Mouse (Mus musculus): Measurements from ENCODE around the gene Gm10401.

Gm10401 gene

GRCm38 (mm10) chr5:115098195-115098594 is at the start of gene Gm10401:
Gm10401 (minus strand) TSS chr5:115098295.
- no peak for DNase-seq

DNA sequence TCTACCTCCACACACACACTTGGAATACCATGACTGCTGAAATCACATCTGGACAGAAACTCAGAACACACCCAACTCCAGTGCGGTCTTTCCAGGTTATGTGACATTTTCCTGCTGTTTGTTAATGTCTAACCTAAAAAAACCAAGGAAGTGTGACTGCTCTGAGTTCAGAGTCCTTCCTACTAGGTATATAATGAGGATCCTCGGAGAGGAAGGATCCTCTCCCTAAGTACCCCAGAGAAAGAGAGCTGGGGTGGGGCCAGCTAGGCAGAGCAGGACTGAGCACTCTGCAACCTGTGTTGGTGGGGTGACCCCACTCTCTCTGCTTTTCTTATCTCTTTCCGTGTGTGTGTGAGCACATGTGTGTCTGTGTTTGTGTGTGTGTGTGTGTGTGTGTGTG is 49.3 kb upstream of the Gm10401 start:
- DNase-seq, result no peak

DNA sequence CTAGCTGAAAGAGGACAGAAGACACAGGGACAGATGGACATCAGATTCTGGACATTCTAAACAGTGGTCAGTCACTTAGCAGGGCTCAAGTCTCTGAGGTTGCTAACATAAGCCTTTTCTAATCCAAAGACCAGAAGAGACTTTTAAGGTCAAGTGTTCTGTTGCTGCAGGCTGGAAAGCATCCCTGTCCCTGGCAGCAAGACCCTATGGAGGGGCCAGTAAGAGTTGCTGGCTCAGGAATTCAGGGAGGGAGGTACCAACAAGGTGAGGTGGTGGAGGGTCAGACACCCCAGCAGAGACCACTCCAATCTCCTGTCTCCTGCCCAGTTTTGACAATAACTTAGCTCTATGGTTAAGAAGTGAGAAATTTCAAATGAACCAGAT is 48.6 kb upstream of the Gm10401 start:
- DNase-seq, result no peak

DNA sequence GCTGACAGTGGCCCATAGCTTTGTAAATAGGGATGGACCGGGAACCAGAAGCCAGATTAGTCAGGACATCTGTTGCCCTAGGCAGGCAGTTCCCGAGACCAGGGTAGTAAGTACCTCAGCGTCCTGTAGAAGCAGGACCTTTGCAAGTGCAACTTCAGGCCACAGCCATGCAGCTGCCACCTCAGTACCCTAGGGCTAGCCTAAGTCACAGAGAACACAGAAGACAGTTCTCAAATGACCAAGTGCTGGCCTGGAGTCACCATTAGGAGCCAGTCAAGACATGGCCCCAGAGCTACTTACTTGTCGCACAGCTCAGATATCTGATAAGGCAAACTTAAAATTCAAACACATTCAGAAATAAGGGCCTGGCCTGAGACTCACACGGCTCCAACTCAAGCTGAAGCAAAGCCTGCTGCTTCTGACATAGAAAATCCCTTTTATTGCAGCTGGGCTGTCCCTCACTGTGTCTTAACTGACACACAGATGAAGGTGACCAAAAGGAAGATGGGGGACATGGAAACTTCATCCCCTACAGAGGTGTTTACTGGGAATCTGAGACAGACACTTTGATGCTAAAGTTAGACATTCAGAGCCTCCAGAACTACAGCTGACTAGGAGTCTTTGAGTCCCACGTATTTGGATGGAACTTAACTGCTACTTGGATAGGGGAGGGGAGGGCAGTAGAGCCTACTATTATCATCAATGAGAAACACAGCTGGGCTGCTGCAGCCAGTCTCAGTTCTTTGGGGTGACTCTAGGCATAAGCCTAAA is 48.1 kb upstream of the Gm10401 start:
- DNase-seq, result no peak

DNA sequence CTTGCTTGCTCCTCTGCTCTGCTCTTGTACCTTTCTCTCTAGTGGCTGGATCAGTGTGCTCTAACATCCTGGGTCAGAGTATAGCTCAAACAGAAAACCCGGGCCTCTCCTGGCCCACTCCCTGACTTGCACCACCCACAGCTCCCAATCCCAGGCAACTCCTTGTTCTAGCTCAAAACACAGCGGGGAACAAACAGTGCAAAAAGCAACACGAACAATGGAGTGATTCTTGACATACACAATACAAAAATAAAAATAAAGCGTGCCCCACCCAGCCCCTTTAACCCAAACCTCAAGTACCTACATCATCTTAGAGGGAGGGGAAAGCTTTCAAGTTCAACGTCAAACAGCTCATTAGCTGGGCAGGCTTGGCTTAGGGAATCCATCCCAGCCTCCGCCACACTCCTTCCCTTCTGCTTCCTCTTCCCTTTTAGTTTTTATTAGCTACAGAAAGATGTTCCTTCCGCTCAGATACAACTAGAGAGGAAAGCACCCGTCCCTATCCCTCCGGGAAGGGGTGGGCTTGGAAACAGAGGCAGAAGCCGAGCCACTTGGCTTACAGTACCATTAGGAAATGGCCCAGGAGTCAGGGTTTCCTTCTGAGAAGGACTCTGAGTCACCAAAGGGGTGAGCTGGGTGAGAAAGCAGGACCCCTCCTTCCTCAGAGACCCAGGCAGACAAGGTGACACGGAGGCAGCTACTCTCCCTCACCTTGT is 47.3 kb upstream of the Gm10401 start:
- DNase-seq, result no peak

DNA sequence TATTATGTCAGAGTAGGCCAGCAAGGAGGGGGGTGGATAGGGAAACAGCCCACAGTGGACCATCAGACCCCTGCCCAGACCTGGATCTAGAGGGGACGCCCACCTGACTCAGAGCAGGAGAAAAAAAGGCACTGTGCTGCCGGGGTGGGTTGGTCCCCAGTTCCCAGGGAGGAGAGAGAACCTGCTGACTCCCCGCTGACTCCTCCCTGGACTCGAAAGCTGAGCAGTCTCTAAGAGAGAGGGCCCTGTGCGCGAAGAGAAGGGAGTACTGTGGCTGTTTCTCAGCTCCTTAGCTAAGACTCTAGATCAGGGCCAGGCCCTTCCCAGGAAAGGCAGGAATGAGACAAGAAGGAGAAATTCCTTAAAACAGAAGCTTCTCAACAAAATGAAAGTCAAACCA is 46.4 kb upstream of the Gm10401 start:
- no peak for DNase-seq

DNA sequence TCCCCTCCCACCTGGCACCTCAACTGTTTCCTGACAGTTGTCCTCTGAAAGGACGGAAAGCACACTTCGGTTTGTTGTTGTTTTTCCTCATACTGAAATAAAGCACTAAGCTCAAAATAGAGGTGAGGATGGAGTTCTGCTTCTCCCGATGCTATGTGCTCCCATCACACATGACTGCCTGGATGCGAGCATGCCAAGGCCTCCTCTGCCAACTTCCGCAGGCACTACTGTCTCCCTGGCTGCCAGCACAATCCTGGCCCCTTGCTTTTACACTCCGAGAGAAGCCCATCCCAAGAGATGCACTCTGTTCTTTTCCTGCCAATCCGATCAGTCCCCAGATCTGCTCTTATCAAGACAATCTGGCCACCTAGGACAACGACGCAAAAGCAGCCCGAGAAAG is 45.5 kb upstream of the Gm10401 start:
- DNase-seq, result peak; percentile 49

GRCm38 (mm10) chr5:115142166-115142697 is 44.1 kb upstream of the Gm10401 start:
- no peak for DNase-seq

DNA sequence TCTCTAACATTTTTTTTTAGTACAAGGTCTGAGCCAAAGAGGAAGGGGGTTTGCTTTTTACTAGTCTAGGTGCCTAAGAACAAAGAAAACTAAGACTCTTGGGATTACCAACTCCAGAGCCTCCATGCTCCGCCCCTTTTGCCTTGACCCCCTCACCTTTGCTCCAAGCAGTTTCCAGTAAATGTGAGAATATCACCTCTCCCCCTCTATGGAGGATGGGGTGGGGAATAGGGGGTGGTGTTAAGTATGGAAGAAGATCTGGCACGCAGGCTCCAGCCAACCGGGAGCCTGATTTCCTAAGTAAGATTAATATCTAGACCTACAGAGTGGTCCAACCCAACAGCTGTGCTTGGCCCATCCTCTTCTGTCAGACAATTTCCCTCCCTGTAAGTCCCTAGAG is 42.6 kb upstream of the Gm10401 start:
- DNase-seq, result no peak

DNA sequence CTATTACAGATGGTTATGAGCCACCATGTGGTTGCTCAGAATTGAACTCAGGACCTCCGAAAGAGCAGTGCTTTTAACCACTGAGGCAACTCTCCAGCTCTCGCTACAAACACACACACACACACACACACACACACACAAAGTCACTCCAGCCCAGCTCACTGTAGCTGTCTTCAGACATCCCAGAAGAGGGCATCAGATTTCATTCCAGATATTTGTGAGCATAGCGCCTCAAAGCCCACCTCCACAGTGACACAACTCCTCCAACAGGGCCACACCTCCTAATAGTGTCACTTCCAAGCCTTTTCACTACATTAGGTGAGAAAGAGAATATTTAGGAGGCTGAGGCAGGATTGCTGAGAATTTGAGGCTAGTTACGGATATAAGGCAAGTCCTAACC is 41.0 kb upstream of the Gm10401 start:
- DNase-seq, result no peak

- peak; percentile 82 for DNase-seq
Observed at GRCm38 (mm10) chr5:115134234-115135165, 36.4 kb upstream of the Gm10401 start, which contains the start of gene Unc119b. Unc119b (minus strand) TSS chr5:115134975.

DNA sequence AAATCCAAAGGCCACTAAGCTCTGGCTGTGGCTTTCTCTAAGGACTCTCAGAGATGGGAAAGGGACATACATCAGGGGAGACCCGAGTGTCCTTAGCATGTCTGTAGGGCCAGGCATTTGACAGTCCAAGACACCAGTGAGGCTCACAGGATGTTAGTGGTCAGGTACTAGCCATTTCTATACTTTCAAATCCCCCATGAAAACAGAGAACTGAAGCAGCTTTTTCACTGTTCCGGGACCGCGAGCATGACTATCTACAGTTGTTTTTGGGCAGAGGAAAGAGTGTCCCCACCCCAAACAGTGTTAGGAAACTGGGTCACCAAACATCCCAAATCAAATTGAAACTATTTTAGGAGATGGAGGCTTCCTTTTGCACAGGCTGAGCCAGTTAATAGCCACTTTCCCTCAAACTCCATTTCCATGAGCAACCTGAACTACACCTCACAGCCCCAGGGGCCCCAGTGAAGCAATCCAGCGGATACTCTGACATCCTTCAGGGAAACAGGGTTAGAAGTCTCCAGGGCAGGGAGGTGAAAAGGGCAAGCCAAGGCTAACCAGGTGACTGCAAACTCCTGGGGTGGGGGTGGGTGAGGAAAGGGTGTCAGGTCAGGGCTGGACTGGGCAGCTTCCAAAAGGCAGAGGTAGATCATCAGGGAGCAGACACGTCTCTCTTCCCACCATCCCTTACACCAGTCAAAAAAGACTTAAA is 35.4 kb upstream of the Gm10401 start:
- no peak for DNase-seq

- no peak for DNase-seq
Observed at GRCm38 (mm10) chr5:115132465-115132864, 34.4 kb upstream of the Gm10401 start.

DNA sequence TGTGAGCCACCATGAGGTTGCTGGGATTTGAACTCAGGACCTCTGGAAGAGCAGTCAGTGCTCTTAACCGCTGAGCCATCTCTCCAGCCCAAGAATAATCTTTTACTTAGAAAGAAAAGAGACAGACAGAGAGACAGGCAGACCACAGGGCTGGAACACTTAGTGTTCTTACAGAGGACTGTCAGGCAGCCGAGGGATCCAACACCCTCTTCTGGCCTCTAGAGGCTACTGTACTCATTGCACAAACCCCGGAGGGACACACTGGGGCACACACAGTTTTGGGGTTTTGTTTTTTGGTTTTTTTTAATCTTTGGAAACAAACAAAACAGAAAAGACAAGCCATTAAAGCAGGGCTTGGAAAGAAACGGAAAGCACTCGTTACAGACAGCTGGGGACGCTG is 31.2 kb upstream of the Gm10401 start:
- DNase-seq, result no peak

- DNase-seq, result no peak
Observed at GRCm38 (mm10) chr5:115127421-115128179, 29.5 kb upstream of the Gm10401 start.

GRCm38 (mm10) chr5:115126578-115127312 is 28.6 kb upstream of the Gm10401 start:
- no peak for DNase-seq

- DNase-seq, result peak; percentile 78
Observed at GRCm38 (mm10) chr5:115125211-115125871, 27.2 kb upstream of the Gm10401 start.

- DNase-seq, result no peak
Observed at GRCm38 (mm10) chr5:115124690-115125089, 26.6 kb upstream of the Gm10401 start.

DNA sequence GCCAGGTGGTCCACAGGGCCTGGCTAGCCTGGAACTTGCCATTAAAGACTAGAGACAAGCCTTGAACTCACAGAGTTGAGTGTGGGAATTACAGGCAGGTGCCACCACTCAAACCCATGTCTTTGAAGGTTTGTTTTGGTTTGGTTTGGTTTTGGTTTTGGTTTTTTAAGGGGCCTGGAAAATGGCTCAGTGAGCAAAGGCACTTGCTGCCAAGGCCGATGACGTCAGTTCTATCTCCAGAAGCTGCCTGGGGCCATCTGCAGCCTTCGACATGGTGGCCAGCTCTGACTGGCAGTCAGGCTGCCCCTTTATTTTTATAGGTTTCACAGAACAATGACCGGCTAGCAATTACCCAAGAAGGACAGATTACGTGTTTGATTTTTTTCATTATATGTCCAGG is 22.9 kb upstream of the Gm10401 start:
- DNase-seq, result no peak

GRCm38 (mm10) chr5:115118961-115119570 is 21.0 kb upstream of the Gm10401 start, which contains the start of gene Acads:
Acads (minus strand) TSS chr5:115119346.
- peak; percentile 30 for DNase-seq
